Mouse (Mus musculus): ENCODE measurements at regions not wholly inside any gene's neighbourhood (a gene's known extent, or its start where the extent isn't known, plus 50 kb on each side); places are given as distances from the start of the nearest gene placed in this dataset.

DNA sequence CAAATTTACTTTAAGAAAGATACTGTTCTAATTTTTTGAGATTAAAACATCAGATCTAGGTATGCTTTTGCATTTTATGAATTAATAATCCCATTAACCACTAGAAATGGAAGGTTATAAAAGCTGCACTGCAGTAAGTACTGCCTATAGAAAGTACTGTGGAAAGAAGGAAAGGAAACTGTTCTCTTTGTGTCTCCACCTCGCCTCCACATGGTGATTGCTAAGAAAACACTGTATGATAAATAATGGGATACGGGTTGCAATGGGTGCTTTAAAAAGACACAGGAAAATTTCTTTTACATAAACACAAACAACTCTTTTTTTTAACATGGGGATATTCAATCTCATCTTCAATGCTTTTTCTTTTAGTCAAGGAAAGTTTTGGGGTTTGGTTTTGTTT lies 519.2 kb upstream of the Sptlc3 start:
- TF ChIP-seq CTCF (IDR thresholded peaks at IDR 0.05; ENCODE audit: low read depth) (no peak), EP300 (IDR thresholded peaks at IDR 0.05; ENCODE audit: low read depth) (no peak)

Data from liver, postnatal 0 days (tissue).